Mouse (Mus musculus): ENCODE results near the gene Hmg20b. TPM values are rescaled to one million over a fixed set of nuclear protein-coding genes. Genes with fewer than 3 reads are reported as not detected.
A peak's percentile ranks its signal among the peaks of the same experiment; 100 is the strongest.

Gene Hmg20b
- total RNA-seq, 1 experiment, result 43.5 TPM

- Histone ChIP-seq H3K9me3 (ENCODE audit: control insufficient read depth, insufficient read depth, low read depth, low read length) (no peaks in the 10 kb centered on the region), H3K36me3 (ENCODE audit: control insufficient read depth, insufficient read depth, low read length, poor library complexity, severe bottlenecking) (peaks cover 35% of the 10 kb centered on the region), H3K4me1 (ENCODE audit: control insufficient read depth in 2 of 2, insufficient read depth in 2 of 2, low read length in 2 of 2, poor library complexity in 1 of 2) (peaks cover 0 to 16% of the 10 kb centered on the region in 2 experiments; a peak in 2 of 4 replicates), H3K27ac (ENCODE audit: insufficient read depth, low read depth, low read length, poor library complexity, severe bottlenecking) (no peak within 1 kb of the TSS), H3K9ac (ENCODE audit: insufficient read depth, low read depth, low read length, poor library complexity, severe bottlenecking) (no peak within 1 kb of the TSS), H3K4me3 (ENCODE audit: insufficient read depth in 1 of 2, low read depth in 1 of 2, low read length in 2 of 2, poor library complexity in 1 of 2, severe bottlenecking in 1 of 2) (no peak within 1 kb of the TSS)
- in situ Hi-C loops (cut with MboI; ENCODE audit: low sequenced_read_pairs in 2 of 2, unreplicated experiment in 2 of 2), result no loop called here
- DNase-seq (ENCODE audit: low read depth, low spot score), result no peak
- TF ChIP-seq ZC3H11A (IDR thresholded peaks at IDR 0.05; ENCODE audit: borderline replicate concordance, low read depth, low read length), result no peak
- no peak for TF ChIP-seq CHD2 (IDR thresholded peaks at IDR 0.05; ENCODE audit: low read depth, low read length)
- no peak for TF ChIP-seq ZNF384 (IDR thresholded peaks at IDR 0.05; ENCODE audit: low read depth, low read length)
- TF ChIP-seq MAFK (IDR thresholded peaks at IDR 0.05; ENCODE audit: insufficient read depth, low read depth, low read length), result no peak
- no peak for TF ChIP-seq HCFC1 (IDR thresholded peaks at IDR 0.05; ENCODE audit: borderline replicate concordance, insufficient read depth, low read length)
Measured at GRCm38 (mm10) chr10:81388505-81389055, 38.3 kb upstream of the Hmg20b start, which contains the start of gene Gm48552. Gm48552 (plus strand) TSS chr10:81389005.

- TF ChIP-seq CHD2 (IDR thresholded peaks at IDR 0.05; ENCODE audit: low read depth, low read length) (no peak), ZC3H11A (IDR thresholded peaks at IDR 0.05; ENCODE audit: borderline replicate concordance, low read depth, low read length) (no peak), MAFK (IDR thresholded peaks at IDR 0.05; ENCODE audit: insufficient read depth, low read depth, low read length) (no peak), ZNF384 (IDR thresholded peaks at IDR 0.05; ENCODE audit: low read depth, low read length) (no peak), HCFC1 (IDR thresholded peaks at IDR 0.05; ENCODE audit: borderline replicate concordance, insufficient read depth, low read length) (no peak)
- Histone ChIP-seq H3K9me3 (ENCODE audit: control insufficient read depth, insufficient read depth, low read depth, low read length) (no peaks in the 10 kb centered on the region), H3K4me3 (ENCODE audit: insufficient read depth in 1 of 2, low read depth in 1 of 2, low read length in 2 of 2, poor library complexity in 1 of 2, severe bottlenecking in 1 of 2) (no peak overlapping the region), H3K4me1 (ENCODE audit: control insufficient read depth in 2 of 2, insufficient read depth in 2 of 2, low read length in 2 of 2, poor library complexity in 1 of 2) (peaks cover 0 to 11% of the 10 kb centered on the region in 2 experiments; a peak in 2 of 4 replicates), H3K36me3 (ENCODE audit: control insufficient read depth, insufficient read depth, low read length, poor library complexity, severe bottlenecking) (peaks cover 35% of the 10 kb centered on the region), H3K27ac (ENCODE audit: insufficient read depth, low read depth, low read length, poor library complexity, severe bottlenecking) (no peak overlapping the region), H3K9ac (ENCODE audit: insufficient read depth, low read depth, low read length, poor library complexity, severe bottlenecking) (no peak overlapping the region)
- no peak for DNase-seq (ENCODE audit: low read depth, low spot score)
- in situ Hi-C loops (cut with MboI; ENCODE audit: low sequenced_read_pairs in 2 of 2, unreplicated experiment in 2 of 2), result no loop called here
Measured at GRCm38 (mm10) chr10:81387716-81388115, 37.4 kb upstream of the Hmg20b start.

GRCm38 (mm10) chr10:81385603-81386306 is 35.5 kb upstream of the Hmg20b start:
- Histone ChIP-seq H3K9ac (ENCODE audit: insufficient read depth, low read depth, low read length, poor library complexity, severe bottlenecking) (peak overlapping the region; percentile 93; the same call in 1 of the 2 replicates), H3K9me3 (ENCODE audit: control insufficient read depth, insufficient read depth, low read depth, low read length) (no peaks in the 10 kb centered on the region), H3K27ac (ENCODE audit: insufficient read depth, low read depth, low read length, poor library complexity, severe bottlenecking) (no peak overlapping the region), H3K36me3 (ENCODE audit: control insufficient read depth, insufficient read depth, low read length, poor library complexity, severe bottlenecking) (peaks cover 35% of the 10 kb centered on the region), H3K4me3 (ENCODE audit: insufficient read depth in 1 of 2, low read depth in 1 of 2, low read length in 2 of 2, poor library complexity in 1 of 2, severe bottlenecking in 1 of 2) (peak overlapping the region; percentile 77 to 86; a peak in 3 of 4 replicates), H3K4me1 (ENCODE audit: control insufficient read depth in 2 of 2, insufficient read depth in 2 of 2, low read length in 2 of 2, poor library complexity in 1 of 2) (peaks cover 0 to 11% of the 10 kb centered on the region in 2 experiments; a peak in 2 of 4 replicates)
- DNase-seq (ENCODE audit: low read depth, low spot score), result no peak
- in situ Hi-C loops (cut with MboI; ENCODE audit: low sequenced_read_pairs in 2 of 2, unreplicated experiment in 2 of 2), result no loop called here
- TF ChIP-seq CHD2 (IDR thresholded peaks at IDR 0.05; ENCODE audit: low read depth, low read length) (no peak), MAFK (IDR thresholded peaks at IDR 0.05; ENCODE audit: insufficient read depth, low read depth, low read length) (no peak), HCFC1 (IDR thresholded peaks at IDR 0.05; ENCODE audit: borderline replicate concordance, insufficient read depth, low read length) (no peak), ZNF384 (IDR thresholded peaks at IDR 0.05; ENCODE audit: low read depth, low read length) (no peak), ZC3H11A (IDR thresholded peaks at IDR 0.05; ENCODE audit: borderline replicate concordance, low read depth, low read length) (no peak)

GRCm38 (mm10) chr10:81384605-81384982 is 34.3 kb upstream of the Hmg20b start:
- H3K9ac ChIP-seq (ENCODE audit: insufficient read depth, low read depth, low read length, poor library complexity, severe bottlenecking), result peak overlapping the region; percentile 93
- H3K9me3 ChIP-seq (ENCODE audit: control insufficient read depth, insufficient read depth, low read depth, low read length), result no peaks in the 10 kb centered on the region
- peaks cover 0 to 7% of the 10 kb centered on the region in 2 experiments; a peak in 1 of 4 replicates for H3K4me1 ChIP-seq (ENCODE audit: control insufficient read depth in 2 of 2, insufficient read depth in 2 of 2, low read length in 2 of 2, poor library complexity in 1 of 2)
- peaks cover 35% of the 10 kb centered on the region for H3K36me3 ChIP-seq (ENCODE audit: control insufficient read depth, insufficient read depth, low read length, poor library complexity, severe bottlenecking)
- H3K27ac ChIP-seq (ENCODE audit: insufficient read depth, low read depth, low read length, poor library complexity, severe bottlenecking), result peak overlapping the region; percentile 73
- peak overlapping the region; percentile 77 to 86 for H3K4me3 ChIP-seq (ENCODE audit: insufficient read depth in 1 of 2, low read depth in 1 of 2, low read length in 2 of 2, poor library complexity in 1 of 2, severe bottlenecking in 1 of 2)
- TF ChIP-seq CHD2 (IDR thresholded peaks at IDR 0.05; ENCODE audit: low read depth, low read length) (no peak), ZNF384 (IDR thresholded peaks at IDR 0.05; ENCODE audit: low read depth, low read length) (no peak)
- in situ Hi-C loops (cut with MboI; ENCODE audit: low sequenced_read_pairs in 2 of 2, unreplicated experiment in 2 of 2), result no loop called here
- no peak for DNase-seq (ENCODE audit: low read depth, low spot score)
